12 mouse cellular contexts compared by ENCODE assay signal in genomic region chr6:103513621-103514241, GRCm38 (mm10). TPM values are rescaled to one million over a fixed set of nuclear protein-coding genes. Genes with fewer than 3 reads are reported as not detected.
DNase-seq lines count a peak whose midpoint lies in the region; ATAC-seq and TF ChIP-seq lines count a peak whose summit lies in the region.
"Had no signal": no experiment of that assay in that cellular context is flagged by ENCODE, and none has a peak within 500 bp of the region (broad histone marks: within the 10 kb centered on the region; RNA-seq: fewer than 3 reads in every experiment).

No protein-coding gene starts in this region.

- peak overlapping the region; percentile 46 for H3K9ac ChIP-seq in forebrain, embryonic 16.5 days (replicated peaks; ENCODE audit: low read depth, low read length)
- peak overlapping the region; percentile 62 for H3K9ac ChIP-seq in midbrain, embryonic 16.5 days (ENCODE audit: low read depth, low read length)
- H3K9ac ChIP-seq: embryonic facial prominence, embryonic 15.5 days; limb, embryonic 12.5 days had no signal

- peak; percentile 70 for ATAC-seq in forebrain, embryonic 16.5 days
- ATAC-seq in midbrain, embryonic 16.5 days = no peak
- ATAC-seq in megakaryocyte, adult 5-6 weeks (ENCODE audit: poor library complexity, severe bottlenecking) = no peak

- peak overlapping the region; percentile 96 for H3K27ac ChIP-seq in layer of hippocampus, adult 2 months
- peak overlapping the region; percentile 78 for H3K27ac ChIP-seq in forebrain, embryonic 16.5 days (ENCODE audit: low read length)
- H3K27ac ChIP-seq in midbrain, embryonic 16.5 days (ENCODE audit: low read length) = peak overlapping the region; percentile 81
- H3K27ac ChIP-seq: embryonic facial prominence, embryonic 15.5 days; limb, embryonic 12.5 days had no signal

- no peak for TF ChIP-seq CTCF in layer of hippocampus, adult 2 months (conservative IDR thresholded peaks at IDR 0.05)

- WGBS in forebrain, embryonic 16.5 days = 26% methylated on average over 8 of the region's 8 CpGs
- 29% methylated on average over 8 of the region's 8 CpGs for WGBS in midbrain, embryonic 16.5 days

- H3K36me3 ChIP-seq in forebrain, embryonic 16.5 days (ENCODE audit: control insufficient read depth, insufficient read depth) = no peaks in the 10 kb centered on the region
- no peaks in the 10 kb centered on the region for H3K36me3 ChIP-seq in midbrain, embryonic 16.5 days (ENCODE audit: control insufficient read depth, insufficient read depth, low read length)
- H3K36me3 ChIP-seq: embryonic facial prominence, embryonic 15.5 days; limb, embryonic 12.5 days had no signal

- peak; percentile 30 to 39 for DNase-seq in cerebellum, adult 18-20 months
- DNase-seq in cerebellum, adult 11 months = no peak
- peak in 1 of 2 experiments; percentile 30 for DNase-seq in layer of hippocampus, adult 2 months (ENCODE audit: low spot score in 2 of 2)
- DNase-seq in layer of hippocampus, postnatal 25 days (ENCODE audit: extremely low spot score in 1 of 2, low spot score in 1 of 2) = no peak
- no peak for DNase-seq in thymus, adult 18-20 months
- DNase-seq: right cerebral cortex, postnatal 4 days had no signal

- H3K9me3 ChIP-seq in forebrain, embryonic 16.5 days (ENCODE audit: control insufficient read depth, low read length) = no peaks in the 10 kb centered on the region
- no peaks in the 10 kb centered on the region for H3K9me3 ChIP-seq in midbrain, embryonic 16.5 days (replicated peaks; ENCODE audit: control insufficient read depth, low read length, poor library complexity, severe bottlenecking)
- H3K9me3 ChIP-seq: embryonic facial prominence, embryonic 15.5 days; limb, embryonic 12.5 days had no signal

- H3K27me3 ChIP-seq in forebrain, embryonic 16.5 days (replicated peaks; ENCODE audit: control insufficient read depth, insufficient read depth, low read length) = no peaks in the 10 kb centered on the region
- no peaks in the 10 kb centered on the region for H3K27me3 ChIP-seq in midbrain, embryonic 16.5 days (ENCODE audit: control insufficient read depth, insufficient read depth, low read depth, low read length)
- H3K27me3 ChIP-seq: CH12.LX had no signal

- peak overlapping the region; percentile 59 for H3K4me3 ChIP-seq in layer of hippocampus, adult 2 months
- peak overlapping the region; percentile 67 for H3K4me3 ChIP-seq in forebrain, embryonic 16.5 days (replicated peaks; ENCODE audit: low read length)
- H3K4me3 ChIP-seq in midbrain, embryonic 16.5 days (ENCODE audit: low read depth, low read length) = peak overlapping the region; percentile 53
- H3K4me3 ChIP-seq: embryonic facial prominence, embryonic 15.5 days; limb, embryonic 12.5 days had no signal

- H3K4me2 ChIP-seq in forebrain, embryonic 16.5 days (ENCODE audit: low read length) = peak overlapping the region; percentile 77
- H3K4me2 ChIP-seq in midbrain, embryonic 16.5 days (ENCODE audit: low read length) = peak overlapping the region; percentile 58
- H3K4me2 ChIP-seq: embryonic facial prominence, embryonic 15.5 days; limb, embryonic 12.5 days had no signal

- H3K4me1 ChIP-seq in forebrain, embryonic 16.5 days (replicated peaks; ENCODE audit: control insufficient read depth, insufficient read depth, low read length) = peaks cover 22% of the 10 kb centered on the region
- peaks cover 25% of the 10 kb centered on the region for H3K4me1 ChIP-seq in midbrain, embryonic 16.5 days (ENCODE audit: control insufficient read depth, insufficient read depth, low read length)

RNA-seq across cellular contexts. Expression of gene Chl1, which starts 3.3 kb away (rescaled TPM):
- total RNA-seq in layer of hippocampus, adult 2 months (2021) = 100 to 1,000 TPM; 165 to 170 TPM
- 100 to 1,000 TPM; 162 to 167 TPM for total RNA-seq in layer of hippocampus, postnatal 25 days (2021)
- polyA plus RNA-seq in forebrain, embryonic 16.5 days (2015; fragmentation: Nextera tagmentation; extraction: Ambion mirVana) = 121 and 127 TPM in 2 replicates
- 178 and 202 TPM in 2 replicates for polyA plus RNA-seq in midbrain, embryonic 16.5 days (2015; fragmentation: Nextera tagmentation; extraction: Ambion mirVana)
- total RNA-seq in megakaryocyte, adult 5-6 weeks (2015) = not detected in 2 replicates
- 0.07 and 0.08 TPM in 2 replicates for total RNA-seq in megakaryocyte, adult 5-6 weeks (2017)
- total RNA-seq: CH12.LX had no signal

Comparison
In these comparisons a context has a peak if more than half of its experiments do, and no peak if none do; other contexts are left out.
1. DNase-seq: peak in cerebellum, adult 18-20 months (2 of 2); none in cerebellum, adult 11 months (single experiment), layer of hippocampus, postnatal 25 days (0 of 2) and thymus, adult 18-20 months (0 of 2).
2. RNA of gene Chl1, which starts 3.3 kb away (total RNA-seq): 165 to 170 TPM in layer of hippocampus, adult 2 months and 162 to 167 TPM in layer of hippocampus, postnatal 25 days; 0.07 to 0.08 TPM in megakaryocyte, adult 5-6 weeks; every median in the first group is over 100 times any median in the second.
3. Peak in every context shown above with its lines, with median percentiles within 50 percentile points of each other: H3K27ac ChIP-seq and H3K4me3 ChIP-seq.